Mouse (Mus musculus) neutrophil, adult 65 days (primary cell): ENCODE results near the gene Hnrnpu. TPM values are rescaled to one million over a fixed set of nuclear protein-coding genes. Genes with fewer than 3 reads are reported as not detected.

Experiments used
- total RNA-seq: library from RNA; stranded (reverse); gene quantifications from 2 replicates; pipeline ENCODE4 v1.2.4, GENCODE M21; 2023

Hnrnpu gene
- total RNA-seq, result 402 and 442 TPM in 2 replicates

DNA sequence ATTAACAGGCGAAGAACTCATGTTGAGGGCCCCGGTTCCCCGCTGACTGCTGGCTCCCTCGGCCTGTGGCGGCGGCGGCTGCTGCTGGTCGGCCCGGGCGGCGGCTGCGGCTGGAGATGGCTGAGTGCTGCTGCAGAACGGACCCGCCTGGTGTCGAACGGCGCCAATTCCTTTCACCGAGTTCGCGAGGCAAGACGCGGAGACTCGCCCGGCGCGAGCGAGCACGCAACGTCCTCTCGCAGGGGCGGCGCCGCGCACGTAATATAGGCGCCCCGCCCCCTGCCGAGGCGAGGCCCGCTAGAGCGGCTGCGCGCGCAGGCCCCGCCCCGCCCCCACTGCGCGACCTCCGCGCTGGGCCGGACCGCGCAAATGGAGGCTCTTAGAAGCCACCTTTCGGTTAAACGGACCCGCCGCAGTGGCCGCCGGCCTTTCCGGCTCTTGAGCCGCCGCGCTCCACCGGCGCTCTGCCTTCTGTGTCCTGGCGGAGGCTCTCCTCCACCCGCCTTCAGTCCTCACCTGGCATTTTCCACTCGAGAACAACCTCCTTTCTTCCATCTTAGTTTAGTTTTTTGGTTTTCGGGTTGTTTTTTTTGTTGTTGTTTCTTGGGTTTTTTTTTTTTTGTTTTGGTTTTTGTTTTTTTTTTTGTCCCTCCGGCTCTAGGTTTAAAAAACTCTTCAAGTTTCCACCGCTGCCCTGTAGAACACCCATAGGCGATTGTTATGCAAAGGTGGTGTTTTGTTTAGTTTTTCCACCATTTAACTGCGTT, at the start of gene Hnrnpu:
Gene Hnrnpu (minus strand): TSS at position 247 of the 767 bp plus-strand sequence.

DNA sequence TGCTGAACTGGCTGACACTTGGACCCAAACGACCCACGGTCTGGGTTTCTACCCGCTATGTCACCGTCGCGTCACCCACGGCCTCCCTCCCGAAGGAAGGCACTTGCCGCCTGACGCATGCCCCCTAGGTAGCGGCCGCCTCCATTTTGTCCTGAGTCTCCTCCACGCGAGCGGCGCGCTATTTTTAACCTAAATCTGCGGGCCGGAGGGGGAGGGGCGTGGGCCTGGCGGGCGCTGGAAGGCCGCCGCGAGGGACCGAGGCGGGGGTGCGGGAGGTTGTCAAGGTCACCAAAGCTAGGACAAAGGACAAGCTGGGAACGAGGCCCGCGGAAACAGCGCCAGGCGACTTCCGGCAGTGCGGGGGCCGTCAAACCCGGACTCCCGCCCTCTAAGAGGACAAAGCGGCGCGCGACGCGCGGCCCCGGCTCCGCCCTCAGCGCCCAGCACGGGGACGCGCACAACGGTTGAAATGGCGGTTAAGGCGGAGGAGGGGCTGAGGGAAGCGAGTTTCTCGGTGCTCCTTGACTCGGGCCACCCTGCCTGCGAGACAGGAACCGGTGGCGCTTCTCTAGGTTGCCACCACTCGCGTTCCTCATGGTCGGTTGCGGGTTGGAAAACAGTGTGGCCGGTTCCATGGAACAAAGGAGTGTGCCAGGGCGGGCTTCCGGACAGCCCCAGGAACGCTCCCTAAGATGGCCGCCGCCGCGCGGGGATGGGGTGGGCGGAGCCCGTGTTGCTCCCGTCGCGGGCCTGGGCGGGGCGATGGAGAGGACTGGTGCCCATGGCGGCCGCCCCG, 19.0 kb downstream of the Hnrnpu start, which contains the start of gene Cox20:
Gene Cox20 (plus strand): TSS at position 742 of the 796 bp plus-strand sequence.

Other genes starting within 250 kb of the Hnrnpu start
- gene Desi2, start 150.4 kb downstream of the Hnrnpu start, total RNA-seq, result 6.0 and 6.4 TPM in 2 replicates
- gene Cox20, start 18.7 kb downstream of the Hnrnpu start, total RNA-seq, result 24.0 and 24.3 TPM in 2 replicates
- 1.3 and 1.5 TPM in 2 replicates for gene Efcab2, start 68.3 kb upstream of the Hnrnpu start, total RNA-seq
- 0.34 and 0.38 TPM in 2 replicates for gene Kif26b, start 191.3 kb upstream of the Hnrnpu start, total RNA-seq